ENCODE assay signal across 18 mouse cellular contexts in the genomic region with DNA sequence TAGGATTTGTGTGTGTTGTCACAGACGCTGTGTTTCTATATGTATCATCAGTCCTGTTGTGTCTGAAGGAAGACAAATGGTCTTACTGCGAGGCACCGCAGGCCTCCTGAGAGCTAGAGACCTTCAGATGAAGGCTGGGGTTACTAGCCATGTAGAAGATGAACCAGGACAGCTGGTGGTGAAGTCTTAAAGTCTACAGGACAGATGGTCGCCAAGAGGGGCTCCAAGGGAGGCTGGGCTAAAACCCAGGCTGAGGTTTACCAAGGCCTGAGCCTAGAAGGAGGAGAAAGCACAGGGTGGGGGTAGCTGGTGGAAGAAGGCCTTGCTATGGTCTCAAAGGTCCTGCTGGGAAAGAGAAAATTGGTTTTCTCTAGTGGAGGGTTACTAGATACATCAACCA. TPM values are rescaled to one million over a fixed set of nuclear protein-coding genes. Genes with fewer than 3 reads are reported as not detected.
"Had no signal": no experiment of that assay in that cellular context is flagged by ENCODE, and none has a peak within 500 bp of the region (broad histone marks: within the 10 kb centered on the region; RNA-seq: fewer than 3 reads in every experiment).

No protein-coding gene starts in this region.

- H3K4me3 ChIP-seq: midbrain, embryonic 12.5 days; myocyte; neural tube, embryonic 13.5 days; neural tube, embryonic 15.5 days had no signal

- DNase-seq: lung, adult 18-20 months; lung, embryonic 14.5 days; lung, postnatal 10 days; lung, postnatal 4 days; right cerebral cortex, adult 18-20 months; right cerebral cortex, postnatal 25 days; right cerebral cortex, postnatal 4 days; spleen, adult 18-20 months; thymus, adult 18-20 months; thymus, postnatal 14 days; thymus, postnatal 36 days had no signal

- H3K27ac ChIP-seq: liver, embryonic 14.5 days; neural tube, embryonic 15.5 days had no signal

- H3K36me3 ChIP-seq: neural tube, embryonic 15.5 days had no signal

- H3K9ac ChIP-seq: liver, embryonic 14.5 days; lung, embryonic 14.5 days; midbrain, embryonic 12.5 days; neural tube, embryonic 13.5 days; neural tube, embryonic 15.5 days had no signal

- H3K9me3 ChIP-seq: midbrain, embryonic 12.5 days; neural tube, embryonic 13.5 days; neural tube, embryonic 15.5 days had no signal

- H3K4me2 ChIP-seq: lung, embryonic 14.5 days; midbrain, embryonic 12.5 days; neural tube, embryonic 13.5 days; neural tube, embryonic 15.5 days had no signal

- H3K27me3 ChIP-seq: midbrain, embryonic 12.5 days; neural tube, embryonic 13.5 days; neural tube, embryonic 15.5 days had no signal

RNA-seq across cellular contexts. Expression of gene Arnt2, which starts 36.3 kb away (rescaled TPM):
- total RNA-seq: megakaryocyte, adult 5-6 weeks; megakaryocyte-erythroid progenitor cell, adult 5-6 weeks had no signal
